Mouse (Mus musculus) C2C12 (cell line): ENCODE results near the gene Ccn5.
A peak's percentile ranks its signal among the peaks of the same experiment; 100 is the strongest.

Source experiments
- CEBPB ChIP-seq: IDR thresholded peaks from one replicate; pipeline ENCODE4 v1.6.1; 2011; ENCODE audit warnings: low read depth, mild to moderate bottlenecking, control low read depth, moderate library complexity
- CTCF ChIP-seq: IDR thresholded peaks from one replicate; pipeline ENCODE4 v1.5.1; 2011; ENCODE audit not compliant: control insufficient read depth, insufficient read depth, insufficient read length
- MYOD1 ChIP-seq: IDR thresholded peaks from one replicate; pipeline ENCODE4 v1.6.1; 2011; ENCODE audit warnings: low read depth; ENCODE audit not compliant: control insufficient read depth, insufficient read length
- USF1 ChIP-seq: IDR thresholded peaks from one replicate; pipeline ENCODE4 v1.6.1; 2011; ENCODE audit warnings: low read depth, mild to moderate bottlenecking, control low read depth, moderate library complexity

GRCm38 (mm10) chr2:163801406-163801805 lies 19.3 kb upstream of the Ccn5 start:
- peak; percentile 30 for TF ChIP-seq MYOD1
- no peak for TF ChIP-seq CTCF
- TF ChIP-seq USF1 = no peak
- TF ChIP-seq CEBPB = no peak
